Mouse (Mus musculus) adrenal gland, postnatal 0 days (tissue): ENCODE data around the gene Sec14l3. TPM values are rescaled to one million over a fixed set of nuclear protein-coding genes. Genes with fewer than 3 reads are reported as not detected.

Experiments
- polyA plus RNA-seq: library from polyadenylated mRNA; unstranded; fragments of >200 nt; fragmentation: Nextera tagmentation; extraction: Ambion mirVana; gene quantifications from 2 replicates; pipeline ENCODE4 v1.2.1, GENCODE M21; 2015

Gene Sec14l3
- polyA plus RNA-seq = 0.72 and 1.3 TPM in 2 replicates

GRCm38 (mm10) chr11:4064627-4065122 lies at the start of gene Sec14l3:
TSS of gene Sec14l3 (plus strand) at chr11:4064841.

GRCm38 (mm10) chr11:4031126-4031941 lies 33.3 kb upstream of the Sec14l3 start, which contains the start of gene Sec14l4:
TSS of gene Sec14l4 (plus strand) at chr11:4031462.

GRCm38 (mm10) chr11:4095171-4096053 lies 30.8 kb downstream of the Sec14l3 start, which contains the start of gene Mtfp1:
TSS of gene Mtfp1 (minus strand) at chr11:4095445.

GRCm38 (mm10) chr11:4122742-4123579 lies 58.3 kb downstream of the Sec14l3 start, which contains the start of gene Sec14l2:
TSS of gene Sec14l2 (minus strand) at chr11:4123415.

Other genes starting within 250 kb of the Sec14l3 start
- gene Osbp2, start 200.9 kb upstream of the Sec14l3 start, polyA plus RNA-seq = 1.2 and 3.2 TPM in 2 replicates
- gene 4921536K21Rik, start 169.7 kb upstream of the Sec14l3 start, polyA plus RNA-seq = 0.13 and 0.15 TPM in 2 replicates
- gene Dusp18, start 169.6 kb upstream of the Sec14l3 start, polyA plus RNA-seq = 4.4 and 4.7 TPM in 2 replicates
- 4.9 and 6.8 TPM in 2 replicates for gene Slc35e4, start 150.2 kb upstream of the Sec14l3 start, polyA plus RNA-seq
- 87.0 and 165 TPM in 2 replicates for gene Tcn2, start 132.7 kb upstream of the Sec14l3 start, polyA plus RNA-seq
- 44.4 and 61.7 TPM in 2 replicates for gene Pes1, start 100.9 kb upstream of the Sec14l3 start, polyA plus RNA-seq
- gene 4930556J24Rik, start 88.1 kb upstream of the Sec14l3 start, polyA plus RNA-seq = 0.11 TPM in 2 replicates
- gene Gal3st1, start 81.2 kb upstream of the Sec14l3 start, polyA plus RNA-seq = 2.8 TPM in 2 replicates
- gene Sec14l4, start 33.4 kb upstream of the Sec14l3 start, polyA plus RNA-seq = 0.46 and 0.57 TPM in 2 replicates
- 9.5 and 17.3 TPM in 2 replicates for gene Mtfp1, start 30.6 kb downstream of the Sec14l3 start, polyA plus RNA-seq
- gene Sec14l2, start 58.6 kb downstream of the Sec14l3 start, polyA plus RNA-seq = 2.3 and 3.0 TPM in 2 replicates
- 33.5 and 36.5 TPM in 2 replicates for gene Rnf215, start 70.4 kb downstream of the Sec14l3 start, polyA plus RNA-seq
- gene Ccdc157, start 95.5 kb downstream of the Sec14l3 start, polyA plus RNA-seq = 4.4 and 5.4 TPM in 2 replicates
- 19.8 and 21.3 TPM in 2 replicates for gene Sf3a1, start 95.5 kb downstream of the Sec14l3 start, polyA plus RNA-seq
- 23.1 and 23.3 TPM in 2 replicates for gene Tbc1d10a, start 121.9 kb downstream of the Sec14l3 start, polyA plus RNA-seq
- gene Castor1, start 153.4 kb downstream of the Sec14l3 start, polyA plus RNA-seq = 12.2 and 14.9 TPM in 2 replicates
- 0.32 and 0.49 TPM in 2 replicates for gene Osm, start 171.6 kb downstream of the Sec14l3 start, polyA plus RNA-seq
- 0.20 and 0.22 TPM in 2 replicates for gene Lif, start 192.7 kb downstream of the Sec14l3 start, polyA plus RNA-seq